Mouse (Mus musculus) lung, embryonic 14.5 days (tissue): ENCODE measurements around the gene Me1. TPM values are rescaled to one million over a fixed set of nuclear protein-coding genes. Genes with fewer than 3 reads are reported as not detected.
A peak's percentile ranks its signal among the peaks of the same experiment; 100 is the strongest.

ENCODE experiments used
- ATAC-seq: fragments of 200-750 bp; cut with Nextera tagmentation; 2 replicates; pipeline ENCODE4 v1.8.0; 2017; ENCODE audit warnings: mild to moderate bottlenecking, moderate TSS enrichment, moderate library complexity; ENCODE audit not compliant: insufficient read depth
- DNase-seq: peaks from one replicate; pipeline ENCODE4 v3.0.0-alpha.2; 2015
- H3K27ac ChIP-seq: fragments of 300-500 bp; sonication (generic); 2 replicates; pipeline ENCODE4 v1.5.1; 2014; ENCODE audit warnings: low read depth, mild to moderate bottlenecking, moderate library complexity
- H3K27me3 ChIP-seq: fragments of 300-500 bp; sonication (generic); 2 replicates; pipeline ENCODE4 v1.6.1; 2014; ENCODE audit warnings: low read length, control low read depth; ENCODE audit not compliant: insufficient read depth
- H3K36me3 ChIP-seq: fragments of 300-500 bp; sonication (generic); 2 replicates; pipeline ENCODE4 v1.6.1; 2014; ENCODE audit warnings: control low read depth; ENCODE audit not compliant: insufficient read depth
- H3K4me1 ChIP-seq: fragments of 300-500 bp; sonication (generic); 2 replicates; pipeline ENCODE4 v1.6.1; 2014; ENCODE audit warnings: antibody characterized with exemption, control low read depth; ENCODE audit not compliant: insufficient read depth
- H3K4me2 ChIP-seq: fragments of 300-500 bp; sonication (generic); 2 replicates; pipeline ENCODE4 v1.6.1; 2014; ENCODE audit warnings: mild to moderate bottlenecking
- H3K4me3 ChIP-seq: fragments of 300-500 bp; sonication (generic); 2 replicates; pipeline ENCODE4 v1.5.1; 2014; ENCODE audit warnings: low read depth, low read length
- H3K9ac ChIP-seq: fragments of 300-500 bp; sonication (generic); 2 replicates; pipeline ENCODE4 v1.6.1; 2014
- H3K9me3 ChIP-seq: fragments of 300-500 bp; sonication (generic); 2 replicates; pipeline ENCODE4 v1.6.1; 2016; ENCODE audit warnings: low read depth, low read length, control low read depth
- CTCF ChIP-seq: IDR thresholded peaks from 2 replicates; pipeline ENCODE4 v1.5.1; 2016; ENCODE audit warnings: antibody characterized with exemption, low read depth
- WGBS: fragments of 180-500 bp; shearing (Covaris S2); extraction: QIAGEN DNeasy Blood & Tissue Kit; methylation state at CpG from one replicate; pipeline ENCODE4 v1.1.7; 2014; 5-methylcytosine and 5-hydroxymethylcytosine counted together
- polyA plus RNA-seq: library from polyadenylated mRNA; unstranded; fragments of >200 nt; fragmentation: Nextera tagmentation; extraction: Ambion mirVana; gene quantifications from 2 replicates; pipeline ENCODE4 v1.2.1, GENCODE M21; 2014

Gene Me1
- polyA plus RNA-seq, 1 experiment from 2014 or later = 27.4 TPM

DNA sequence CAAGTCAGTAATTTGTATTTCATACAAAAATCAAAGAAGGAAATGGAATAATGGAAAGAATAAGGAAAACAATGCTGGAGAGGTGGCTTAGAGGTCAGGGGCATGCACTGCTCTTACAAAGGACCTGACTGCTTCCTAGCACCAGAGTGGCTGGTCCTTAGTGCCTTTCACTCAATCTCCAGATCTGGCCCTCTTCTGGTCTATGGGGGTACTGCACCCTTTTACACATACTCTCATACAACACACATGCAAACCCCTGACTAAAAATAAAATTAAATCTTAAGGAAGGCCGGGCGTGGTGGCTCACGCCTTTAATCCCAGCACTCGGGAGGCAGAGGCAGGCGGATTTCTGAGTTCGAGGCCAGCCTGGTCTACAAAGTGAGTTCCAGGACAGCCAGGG is 34.1 kb downstream of the Me1 start:
- Histone ChIP-seq H3K4me1 (no peaks in the 10 kb centered on the region), H3K4me2 (no peak overlapping the region), H3K9ac (no peak overlapping the region), H3K27ac (no peak overlapping the region), H3K4me3 (no peak overlapping the region), H3K36me3 (no peaks in the 10 kb centered on the region), H3K9me3 (no peaks in the 10 kb centered on the region), H3K27me3 (no peaks in the 10 kb centered on the region)
- 99% methylated on average over 6 of the region's 6 CpGs for WGBS
- DNase-seq (no peak), ATAC-seq (no peak)
- TF ChIP-seq CTCF = peak; percentile 50

DNA sequence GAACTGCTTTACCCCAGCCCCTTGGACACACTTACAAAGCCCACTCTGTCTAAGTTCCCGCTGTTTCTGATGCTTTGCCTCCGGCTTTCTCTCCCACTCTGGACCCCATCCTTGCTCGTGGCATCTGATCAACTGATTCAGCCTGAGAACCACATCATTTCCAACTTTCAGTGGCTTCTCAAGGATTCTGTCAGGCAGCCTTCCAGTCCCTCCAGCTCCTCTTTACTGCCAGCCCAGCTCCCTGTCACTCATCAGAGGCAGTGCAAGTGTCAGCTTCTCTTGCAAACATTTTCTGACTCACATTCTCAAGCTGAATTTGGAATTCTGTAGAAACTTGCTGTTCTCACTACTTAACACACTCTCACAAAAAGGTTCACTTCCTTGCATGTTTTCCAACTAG is 34.5 kb downstream of the Me1 start:
- WGBS = 91% methylated on average over 3 of the region's 3 CpGs
- no peaks in the 10 kb centered on the region for H3K9me3 ChIP-seq
- H3K4me2 ChIP-seq = no peak overlapping the region
- ATAC-seq (no peak), DNase-seq (no peak)
- H3K4me3 ChIP-seq = no peak overlapping the region
- no peaks in the 10 kb centered on the region for H3K36me3 ChIP-seq
- no peak for TF ChIP-seq CTCF
- no peaks in the 10 kb centered on the region for H3K4me1 ChIP-seq
- H3K9ac ChIP-seq = no peak overlapping the region
- no peak overlapping the region for H3K27ac ChIP-seq
- H3K27me3 ChIP-seq = no peaks in the 10 kb centered on the region

DNA sequence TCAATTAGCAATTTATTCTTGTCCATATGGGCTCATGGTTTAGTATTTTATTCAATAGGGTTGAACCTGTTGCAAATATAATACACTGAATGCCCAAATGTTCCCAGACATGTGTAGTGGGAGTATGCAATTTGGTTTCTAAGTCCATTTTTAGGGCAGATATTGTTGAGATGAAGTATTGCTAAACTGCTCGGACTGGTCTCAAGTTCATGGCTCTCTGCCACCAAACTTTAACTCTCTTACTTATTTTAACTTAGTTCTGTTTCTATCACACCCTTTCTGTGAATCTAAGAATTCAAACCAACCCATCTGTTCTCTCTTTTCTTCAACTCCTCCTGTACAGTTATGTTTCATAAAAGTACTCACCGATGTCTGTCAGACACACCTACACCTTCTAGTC is 35.4 kb downstream of the Me1 start:
- DNase-seq (no peak), ATAC-seq (no peak)
- Histone ChIP-seq H3K4me1 (no peaks in the 10 kb centered on the region), H3K27me3 (no peaks in the 10 kb centered on the region), H3K36me3 (no peaks in the 10 kb centered on the region), H3K9me3 (no peaks in the 10 kb centered on the region), H3K27ac (no peak overlapping the region), H3K9ac (no peak overlapping the region), H3K4me3 (no peak overlapping the region), H3K4me2 (no peak overlapping the region)
- no peak for TF ChIP-seq CTCF
- WGBS = 78% methylated on average over 2 of the region's 2 CpGs

DNA sequence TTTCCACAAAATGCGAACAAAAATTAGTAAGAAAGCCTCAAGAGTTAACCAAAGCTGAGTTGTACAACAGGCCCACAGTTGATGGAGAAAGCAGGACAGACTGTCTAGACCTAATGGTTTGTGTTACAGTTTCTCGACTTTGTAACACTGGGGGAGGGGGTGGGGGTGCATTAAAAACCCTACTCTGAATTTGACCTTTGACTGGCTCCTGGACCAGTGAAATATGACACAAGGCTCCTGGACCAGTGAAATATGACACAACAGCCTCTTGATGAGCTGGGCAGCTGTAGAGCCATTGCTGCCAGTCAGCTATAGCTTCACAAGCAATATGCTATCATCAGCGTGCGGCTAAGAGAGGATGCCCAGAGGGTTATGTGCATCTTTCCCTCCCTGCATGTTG is 37.4 kb downstream of the Me1 start:
- H3K9ac ChIP-seq = no peak overlapping the region
- no peak overlapping the region for H3K4me3 ChIP-seq
- DNase-seq (no peak), ATAC-seq (no peak)
- 73% methylated on average over 4 of the region's 4 CpGs for WGBS
- H3K36me3 ChIP-seq = no peaks in the 10 kb centered on the region
- H3K27ac ChIP-seq = no peak overlapping the region
- H3K27me3 ChIP-seq = no peaks in the 10 kb centered on the region
- no peak for TF ChIP-seq CTCF
- H3K9me3 ChIP-seq = no peaks in the 10 kb centered on the region
- H3K4me1 ChIP-seq = no peaks in the 10 kb centered on the region
- no peak overlapping the region for H3K4me2 ChIP-seq

DNA sequence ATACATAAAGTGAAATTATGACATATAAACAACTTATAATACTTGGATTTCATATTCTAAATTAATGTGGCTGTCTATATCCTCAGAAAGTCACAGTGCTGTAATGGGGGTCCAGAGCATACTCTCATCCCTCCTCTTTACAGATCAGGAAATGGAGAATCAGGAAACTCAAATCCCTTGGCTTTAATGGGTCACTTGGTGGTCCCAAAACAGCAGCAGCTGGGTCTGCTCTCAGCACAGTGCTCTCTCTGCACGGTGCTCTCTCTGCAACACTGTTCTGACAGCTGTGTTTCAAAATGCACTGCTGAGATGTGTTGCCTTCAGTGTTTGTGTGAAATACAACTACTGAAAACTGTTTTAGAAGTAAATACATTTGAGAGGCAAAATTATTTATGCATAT is 43.6 kb downstream of the Me1 start:
- H3K4me3 ChIP-seq = no peak overlapping the region
- no peak overlapping the region for H3K4me2 ChIP-seq
- H3K4me1 ChIP-seq = no peaks in the 10 kb centered on the region
- H3K9me3 ChIP-seq = no peaks in the 10 kb centered on the region
- ATAC-seq (peak; percentile 71; the same call in 1 of the 2 replicates), DNase-seq (peak; percentile 36)
- H3K27me3 ChIP-seq = no peaks in the 10 kb centered on the region
- no peaks in the 10 kb centered on the region for H3K36me3 ChIP-seq
- no peak overlapping the region for H3K27ac ChIP-seq
- TF ChIP-seq CTCF = no peak
- WGBS = 31% methylated on average over 1 of the region's 1 CpGs
- H3K9ac ChIP-seq = no peak overlapping the region

DNA sequence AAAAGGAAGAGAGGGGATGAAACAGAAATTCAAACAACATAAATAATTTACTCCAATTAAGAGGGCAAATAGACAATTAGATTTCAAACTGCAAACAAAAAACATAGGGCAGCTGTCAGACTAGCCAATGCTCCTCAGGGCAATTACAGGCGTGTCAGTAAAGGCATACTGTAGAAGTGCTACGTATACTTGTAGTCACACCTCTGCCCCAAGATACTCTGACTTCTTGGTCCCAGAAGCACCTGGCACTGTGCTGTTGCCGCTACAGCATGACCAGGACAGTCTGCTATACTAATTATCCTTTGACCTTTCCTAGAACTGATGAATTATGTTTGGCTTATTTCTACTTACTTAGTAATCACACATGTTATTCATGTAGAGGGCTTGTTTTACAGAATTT is 44.5 kb downstream of the Me1 start:
- H3K4me1 ChIP-seq = no peaks in the 10 kb centered on the region
- no peak overlapping the region for H3K4me3 ChIP-seq
- 81% methylated on average over 3 of the region's 3 CpGs for WGBS
- H3K27ac ChIP-seq = no peak overlapping the region
- no peaks in the 10 kb centered on the region for H3K9me3 ChIP-seq
- no peak overlapping the region for H3K9ac ChIP-seq
- no peak for DNase-seq
- no peaks in the 10 kb centered on the region for H3K36me3 ChIP-seq
- no peak for ATAC-seq
- H3K27me3 ChIP-seq = no peaks in the 10 kb centered on the region
- TF ChIP-seq CTCF = no peak
- H3K4me2 ChIP-seq = no peak overlapping the region

DNA sequence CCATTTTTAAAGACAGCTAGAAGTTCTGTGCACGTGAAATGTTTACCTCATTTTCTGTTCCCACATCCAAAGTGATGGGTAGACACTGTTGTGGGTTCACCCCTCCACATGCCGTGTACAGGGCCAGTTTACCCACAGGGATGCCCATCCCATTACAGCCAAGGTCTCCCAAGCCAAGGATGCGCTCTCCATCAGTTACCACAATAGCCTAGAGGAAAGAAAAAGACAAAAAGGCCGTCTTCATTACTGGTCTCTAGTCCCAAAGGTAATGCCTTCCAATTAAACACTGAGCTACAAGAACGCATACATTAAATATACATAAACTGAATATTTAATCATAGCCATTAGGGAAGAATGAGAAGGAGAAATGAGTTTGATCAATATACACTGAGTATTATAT is 44.9 kb downstream of the Me1 start:
- Histone ChIP-seq H3K4me3 (no peak overlapping the region), H3K4me2 (no peak overlapping the region), H3K27me3 (no peaks in the 10 kb centered on the region), H3K36me3 (no peaks in the 10 kb centered on the region), H3K4me1 (no peaks in the 10 kb centered on the region), H3K9ac (no peak overlapping the region), H3K27ac (no peak overlapping the region), H3K9me3 (no peaks in the 10 kb centered on the region)
- no peak for DNase-seq
- ATAC-seq = no peak
- no peak for TF ChIP-seq CTCF
- WGBS = 85% methylated on average over 5 of the region's 5 CpGs

DNA sequence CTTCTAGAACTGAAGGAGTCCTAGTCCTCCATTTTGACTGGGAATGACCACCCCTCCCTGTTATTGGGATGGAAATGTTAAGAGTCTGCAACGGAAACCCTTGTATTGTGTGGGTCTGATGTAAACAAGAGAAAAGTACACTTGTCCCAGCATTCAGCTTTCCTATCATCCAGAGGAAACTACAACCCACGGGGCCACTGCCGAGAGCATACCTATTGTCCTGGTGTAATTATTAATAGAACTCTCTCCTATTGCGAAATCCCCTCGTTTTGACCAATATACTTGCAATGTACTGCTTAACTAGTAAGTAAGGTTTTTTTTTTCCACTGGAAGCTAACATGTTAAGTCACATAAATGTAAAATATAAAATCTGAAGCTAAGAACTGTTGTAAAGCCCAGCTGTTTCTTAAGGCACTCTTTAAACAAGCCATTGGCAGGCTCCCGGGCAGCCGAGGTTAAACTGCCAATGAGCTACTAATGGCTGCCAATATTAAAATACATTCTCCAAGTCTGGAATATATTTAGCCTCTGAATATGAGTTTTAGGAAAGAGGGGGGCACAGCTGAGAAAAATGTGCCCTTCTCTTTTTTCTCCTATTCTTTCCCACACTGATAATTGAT is 47.7 kb downstream of the Me1 start:
- Histone ChIP-seq H3K4me1 (no peaks in the 10 kb centered on the region), H3K27me3 (no peaks in the 10 kb centered on the region), H3K4me2 (no peak overlapping the region), H3K9me3 (no peaks in the 10 kb centered on the region), H3K9ac (no peak overlapping the region), H3K27ac (no peak overlapping the region), H3K36me3 (no peaks in the 10 kb centered on the region), H3K4me3 (no peak overlapping the region)
- peak; percentile 42 for DNase-seq
- peak; percentile 41; the same call in 1 of the 2 replicates for ATAC-seq
- TF ChIP-seq CTCF = no peak
- 54% methylated on average over 7 of the region's 7 CpGs for WGBS
